Mouse (Mus musculus) G1E (cell line): ENCODE measurements around the gene Osbpl9.

Source experiments
- CTCF ChIP-seq: IDR thresholded peaks from 2 replicates; pipeline ENCODE4 v1.5.1; 2012; ENCODE audit warnings: low read depth, low read length, inconsistent platforms, mixed read lengths
- POLR2AphosphoS5 ChIP-seq: IDR thresholded peaks from 2 replicates; pipeline ENCODE4 v1.6.1; 2012; ENCODE audit warnings: low read depth, low read length, inconsistent platforms; ENCODE audit not compliant: insufficient replicate concordance
- TAL1 ChIP-seq: conservative IDR thresholded peaks from 2 replicates; pipeline ENCODE4 v1.6.1; 2012; ENCODE audit warnings: low read depth, low read length, inconsistent platforms, mixed read lengths

DNA sequence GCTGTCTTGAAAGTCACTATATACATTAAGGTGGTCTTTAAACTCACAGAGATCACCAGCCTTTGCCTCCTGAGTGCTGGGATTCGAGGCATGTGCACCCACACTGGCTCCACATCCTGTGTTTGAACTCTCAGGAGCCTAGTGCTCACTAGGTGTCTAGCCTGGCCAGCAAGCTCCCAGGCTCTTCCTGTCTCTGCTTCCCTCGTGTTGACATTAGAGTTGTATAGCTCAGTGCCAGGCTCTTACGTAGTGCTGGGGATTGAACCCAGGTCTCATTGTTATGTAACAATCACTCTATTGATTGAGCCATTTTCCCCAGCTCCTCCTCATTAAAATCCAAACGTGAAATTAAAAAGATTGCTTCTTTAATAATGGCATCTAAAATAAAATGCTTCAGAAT is 182.8 kb downstream of the Osbpl9 start:
- TF ChIP-seq CTCF (no peak), TAL1 (no peak), POLR2AphosphoS5 (no peak)
